Mouse (Mus musculus) megakaryocyte, embryonic 14.5 days (primary cell): ENCODE data around the gene Tmem182. TPM values are rescaled to one million over a fixed set of nuclear protein-coding genes. Genes with fewer than 3 reads are reported as not detected.
A peak's percentile ranks its signal among the peaks of the same experiment; 100 is the strongest.

Experiments used
- H3K27me3 ChIP-seq: replicated peaks from 2 replicates; pipeline ENCODE3; 2012; ENCODE audit warnings: inconsistent platforms
- H3K36me3 ChIP-seq: replicated peaks from 2 replicates; pipeline ENCODE3; 2012; ENCODE audit warnings: low read length, inconsistent platforms, mixed read lengths
- H3K4me1 ChIP-seq: 2 replicates; pipeline ENCODE4 v1.6.1; 2012; ENCODE audit warnings: inconsistent platforms
- H3K4me3 ChIP-seq: replicated peaks from 2 replicates; pipeline ENCODE3; 2012; ENCODE audit warnings: moderate library complexity, mild to moderate bottlenecking, inconsistent platforms
- H3K9me3 ChIP-seq: 2 replicates; pipeline ENCODE4 v1.6.1; 2012; ENCODE audit warnings: inconsistent platforms
- FLI1 ChIP-seq: IDR thresholded peaks from 2 replicates; pipeline ENCODE4 v1.6.1; 2012; ENCODE audit warnings: low read length, inconsistent platforms, mixed read lengths
- GATA1 ChIP-seq: IDR thresholded peaks from 3 replicates; pipeline ENCODE4 v1.6.1; 2012; ENCODE audit warnings: mixed read lengths, low read length, inconsistent platforms, borderline replicate concordance
- polyA plus RNA-seq: library from polyadenylated mRNA; stranded (reverse); fragments of >175 nt; gene quantifications from 2 replicates; pipeline ENCODE4 v1.2.3, GENCODE M21; 2012; ENCODE audit warnings: low replicate concordance; ENCODE audit not compliant: insufficient read depth

The Tmem182 gene
- polyA plus RNA-seq, 1 experiment = not detected

DNA sequence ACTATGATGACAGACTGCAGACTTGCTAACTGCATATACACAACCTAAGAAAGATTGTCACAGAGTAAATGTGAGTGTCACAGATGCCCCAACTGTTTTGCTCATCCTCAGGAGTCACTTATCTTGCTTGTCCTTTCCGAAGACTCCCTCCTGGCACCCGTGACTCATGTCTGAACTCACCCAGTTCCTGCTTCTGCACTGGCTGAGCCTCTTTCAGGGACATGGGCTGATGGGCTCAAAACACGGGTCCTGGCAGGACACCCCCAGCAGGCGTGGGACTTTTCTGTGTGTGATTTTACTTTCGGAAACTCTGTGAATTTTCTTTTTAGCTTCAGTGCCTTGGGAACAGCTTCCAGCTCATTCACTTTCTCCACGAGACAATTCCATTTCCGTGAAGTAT, 20.4 kb downstream of the Tmem182 start:
- Histone ChIP-seq H3K36me3 (no peaks in the 10 kb centered on the region), H3K9me3 (no peaks in the 10 kb centered on the region), H3K27me3 (no peaks in the 10 kb centered on the region), H3K4me1 (no peaks in the 10 kb centered on the region), H3K4me3 (no peak overlapping the region)
- TF ChIP-seq GATA1 = no peak
- no peak for TF ChIP-seq FLI1

DNA sequence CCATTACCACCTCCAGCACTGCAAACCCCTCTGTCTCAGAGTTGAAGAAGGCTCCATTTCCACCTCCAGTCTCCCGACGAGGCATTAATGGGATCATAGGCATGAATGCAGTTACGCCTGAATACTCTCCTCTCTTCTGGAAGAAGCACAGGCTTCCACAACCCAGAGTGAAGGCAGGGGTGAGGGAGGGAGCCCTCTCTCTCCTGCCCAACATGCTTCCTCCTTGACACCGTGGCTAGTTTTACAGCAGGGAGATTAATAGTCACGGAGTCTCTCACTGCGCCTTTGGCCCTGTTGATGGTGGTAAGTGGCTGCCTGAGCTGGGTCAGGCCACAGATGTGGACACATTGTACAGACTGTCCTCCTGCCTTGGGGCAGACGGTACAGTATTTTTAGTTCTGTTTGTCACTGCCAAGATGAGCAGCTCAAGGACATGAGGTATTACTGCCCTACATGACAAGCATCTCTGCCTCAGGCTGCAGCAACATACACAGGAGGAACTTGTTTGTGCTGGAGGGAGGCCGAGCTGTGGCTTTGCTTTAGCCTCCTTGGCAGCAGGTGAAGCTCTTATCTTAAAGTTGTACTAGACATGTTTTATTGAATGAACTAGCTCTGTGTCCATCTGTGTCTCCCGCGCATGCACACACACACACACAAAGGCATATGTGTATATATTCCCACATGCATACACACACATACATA, 24.0 kb downstream of the Tmem182 start:
- Histone ChIP-seq H3K4me3 (no peak overlapping the region), H3K27me3 (no peaks in the 10 kb centered on the region), H3K36me3 (no peaks in the 10 kb centered on the region), H3K9me3 (no peaks in the 10 kb centered on the region), H3K4me1 (no peaks in the 10 kb centered on the region)
- no peak for TF ChIP-seq FLI1
- no peak for TF ChIP-seq GATA1

DNA sequence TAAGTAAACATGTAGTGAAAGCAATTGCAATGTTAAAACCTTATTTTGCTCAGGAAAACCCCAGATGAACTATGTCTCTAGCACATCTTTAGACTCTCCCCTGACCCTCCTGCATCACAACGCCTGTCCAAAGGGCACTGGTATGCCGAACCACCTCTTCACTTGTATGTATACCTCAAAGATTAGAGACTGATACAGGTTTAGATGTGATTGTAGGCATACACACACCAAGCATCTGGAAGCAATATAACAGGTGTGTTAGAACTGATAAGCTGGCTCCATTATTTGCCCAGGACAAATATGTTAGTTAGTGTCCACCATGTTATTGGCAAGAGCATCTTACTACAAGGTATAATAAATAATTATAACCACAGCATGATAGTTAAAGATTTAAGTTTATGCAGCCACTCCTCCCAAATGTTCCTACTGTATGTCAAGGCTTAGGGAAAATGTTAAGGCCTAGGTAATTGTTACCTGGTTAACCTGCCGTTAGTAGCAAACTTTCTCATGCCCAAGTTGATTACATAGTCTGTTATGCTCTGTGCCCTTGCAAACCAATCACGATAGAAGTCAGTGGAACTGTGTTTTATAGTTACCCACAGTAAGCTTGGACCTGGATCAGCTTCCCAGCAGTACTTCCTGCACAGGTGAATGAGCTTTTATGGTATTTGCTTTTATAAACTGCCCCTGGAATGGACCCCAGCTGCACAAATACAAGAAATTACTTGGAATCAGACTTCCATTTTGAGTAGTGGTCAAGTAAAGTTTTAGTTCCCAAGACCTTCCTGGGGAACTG, 25.5 kb downstream of the Tmem182 start:
- H3K4me1 ChIP-seq = no peaks in the 10 kb centered on the region
- no peaks in the 10 kb centered on the region for H3K9me3 ChIP-seq
- H3K27me3 ChIP-seq = no peaks in the 10 kb centered on the region
- TF ChIP-seq FLI1 = no peak
- TF ChIP-seq GATA1 = no peak
- no peaks in the 10 kb centered on the region for H3K36me3 ChIP-seq
- H3K4me3 ChIP-seq = no peak overlapping the region

DNA sequence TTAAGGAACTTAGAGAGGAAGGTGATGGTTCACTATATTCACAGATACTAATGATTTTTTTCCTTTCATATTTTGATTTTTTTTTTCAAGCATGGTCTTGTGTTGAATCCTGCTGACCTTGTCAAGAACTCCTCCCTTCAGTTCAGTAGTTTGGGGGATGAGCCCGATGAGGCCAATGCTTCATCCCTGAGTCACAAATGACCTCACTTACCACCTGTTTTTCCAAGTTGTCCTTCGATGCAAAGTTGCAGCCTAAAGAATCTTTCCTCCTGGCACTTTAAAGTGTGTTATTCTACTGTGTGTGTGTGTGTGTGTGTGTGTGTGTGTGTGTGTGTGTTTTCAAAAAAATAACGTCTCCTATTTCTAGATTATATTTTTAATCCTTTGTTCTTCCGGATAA, 30.1 kb downstream of the Tmem182 start:
- H3K27me3 ChIP-seq = no peaks in the 10 kb centered on the region
- H3K36me3 ChIP-seq = no peaks in the 10 kb centered on the region
- H3K4me1 ChIP-seq = no peaks in the 10 kb centered on the region
- H3K9me3 ChIP-seq = peaks cover 4% of the 10 kb centered on the region; the same call in 1 of the 2 replicates
- no peak overlapping the region for H3K4me3 ChIP-seq
- TF ChIP-seq FLI1 (no peak), GATA1 (no peak)

DNA sequence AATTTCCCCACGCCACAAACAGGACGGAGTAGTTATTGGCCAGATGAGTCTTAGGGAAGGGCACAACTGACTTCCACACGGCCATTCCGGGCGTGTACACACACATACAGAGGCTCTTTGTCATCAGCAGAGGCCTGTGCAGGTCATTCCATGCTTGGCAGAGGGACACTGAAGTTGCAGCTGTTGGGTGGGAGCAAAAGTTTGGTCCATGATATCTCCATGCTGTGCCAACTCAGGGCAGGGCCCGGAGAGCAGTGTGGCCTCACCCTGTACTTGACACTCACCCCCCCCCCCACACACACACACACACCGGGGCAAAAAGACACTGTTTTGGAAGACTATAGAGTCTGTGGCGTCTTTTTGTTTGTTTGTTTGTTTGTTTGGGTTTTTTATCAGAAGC, 35.2 kb downstream of the Tmem182 start:
- no peaks in the 10 kb centered on the region for H3K36me3 ChIP-seq
- peaks cover 9% of the 10 kb centered on the region for H3K4me1 ChIP-seq
- peak overlapping the region; percentile 2 for H3K4me3 ChIP-seq
- H3K27me3 ChIP-seq = no peaks in the 10 kb centered on the region
- H3K9me3 ChIP-seq = peaks cover 5% of the 10 kb centered on the region; the same call in 1 of the 2 replicates
- TF ChIP-seq FLI1 (no peak), GATA1 (no peak)

DNA sequence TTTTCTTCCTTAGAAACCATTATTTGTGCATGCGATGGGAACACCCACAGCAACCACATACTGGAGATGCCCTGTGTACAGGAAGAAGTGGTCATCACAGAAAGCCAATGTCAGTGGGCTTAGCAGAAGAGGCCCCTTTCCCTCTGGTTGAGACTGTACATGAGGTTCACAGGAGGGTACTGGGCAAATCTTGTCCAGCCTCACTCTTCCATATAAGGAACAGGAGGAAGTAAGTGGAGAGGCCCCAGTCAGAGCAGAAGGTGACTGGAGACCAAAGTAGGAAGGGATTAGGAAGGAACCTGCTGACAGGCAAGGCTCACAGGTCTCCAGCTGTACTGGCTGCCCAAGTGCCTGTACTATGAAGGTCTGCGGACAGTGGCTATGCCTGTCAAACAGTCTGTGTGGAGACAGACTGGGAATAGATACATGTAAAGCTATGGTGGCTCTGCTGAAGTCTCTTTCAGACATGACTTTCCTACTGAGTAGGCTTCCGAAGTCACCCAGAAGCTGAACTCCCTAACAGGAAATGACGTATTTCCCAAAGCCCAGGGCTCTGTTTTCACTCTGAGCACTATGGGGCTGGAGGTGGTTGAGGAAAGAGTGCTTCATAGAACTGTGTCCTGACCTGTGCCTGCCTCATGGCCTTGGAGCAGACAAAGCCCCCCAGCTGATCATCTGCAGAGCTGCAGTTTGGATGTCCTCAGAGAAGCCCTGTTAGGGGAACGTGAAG, 35.8 kb downstream of the Tmem182 start:
- TF ChIP-seq FLI1 (no peak), GATA1 (no peak)
- Histone ChIP-seq H3K36me3 (no peaks in the 10 kb centered on the region), H3K4me3 (peak overlapping the region; percentile 21), H3K9me3 (peaks cover 5% of the 10 kb centered on the region; the same call in 1 of the 2 replicates), H3K4me1 (peaks cover 9% of the 10 kb centered on the region), H3K27me3 (no peaks in the 10 kb centered on the region)

DNA sequence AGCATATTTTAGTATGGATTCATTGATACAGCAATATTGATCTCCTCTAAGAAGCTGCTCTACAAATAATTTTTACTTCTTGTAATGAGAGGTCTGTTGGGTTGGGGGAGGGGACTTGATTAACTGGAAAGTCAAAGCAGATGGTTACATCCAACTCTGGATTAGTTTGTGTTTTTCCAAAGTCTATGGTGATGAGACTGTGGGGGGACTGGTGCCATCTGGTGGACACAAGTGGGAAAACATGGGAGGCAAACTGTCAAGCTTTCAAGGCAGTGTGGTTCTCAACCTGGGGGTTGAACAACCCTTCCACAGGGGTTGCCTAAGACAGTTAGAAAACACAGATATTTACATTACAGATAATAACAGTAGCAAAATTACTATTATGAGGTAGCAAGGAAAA, 39.2 kb downstream of the Tmem182 start:
- no peak for TF ChIP-seq GATA1
- no peak for TF ChIP-seq FLI1
- H3K4me1 ChIP-seq = peaks cover 9% of the 10 kb centered on the region
- H3K4me3 ChIP-seq = no peak overlapping the region
- no peaks in the 10 kb centered on the region for H3K36me3 ChIP-seq
- H3K9me3 ChIP-seq = 0 out of 2 replicates have a peak, but pooled peaks cover 2% of the 10 kb centered on the region
- H3K27me3 ChIP-seq = no peaks in the 10 kb centered on the region

DNA sequence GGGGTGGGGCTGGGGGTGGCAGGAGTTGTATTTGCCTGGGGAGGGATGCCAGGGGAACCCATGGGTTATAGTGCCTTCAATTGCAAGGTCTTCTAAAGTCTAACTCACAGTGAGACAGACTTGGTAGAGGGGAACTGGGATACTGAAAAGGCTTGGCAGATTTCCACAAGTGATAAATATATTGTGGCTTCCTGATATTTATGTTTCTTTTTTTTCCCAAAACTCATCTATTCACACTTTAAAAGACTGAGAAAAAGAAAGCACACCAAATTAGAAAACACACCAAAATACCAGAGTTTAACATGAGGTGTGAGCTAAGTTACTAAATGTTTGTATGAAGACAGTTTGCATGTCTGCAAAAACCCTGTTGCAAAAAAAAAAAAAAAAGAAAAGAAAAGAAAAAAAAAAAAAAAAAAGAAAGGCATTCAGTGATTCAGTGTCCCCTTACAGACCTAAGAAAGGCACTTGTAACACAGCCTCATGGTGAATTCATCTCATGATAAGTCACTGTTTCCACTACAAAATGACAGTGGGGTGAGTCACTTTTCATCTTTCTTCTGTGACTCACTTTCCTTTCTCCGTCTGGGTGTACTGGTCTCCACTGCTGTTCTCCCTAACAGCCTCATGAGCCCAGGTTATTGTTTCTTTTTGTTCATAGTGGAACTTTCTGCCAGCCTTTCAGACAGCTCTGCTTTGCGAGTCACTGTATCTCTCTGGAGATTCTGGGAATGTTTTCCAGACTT, 42.0 kb downstream of the Tmem182 start:
- Histone ChIP-seq H3K27me3 (no peaks in the 10 kb centered on the region), H3K9me3 (no peaks in the 10 kb centered on the region), H3K36me3 (no peaks in the 10 kb centered on the region), H3K4me3 (no peak overlapping the region), H3K4me1 (no peaks in the 10 kb centered on the region)
- TF ChIP-seq FLI1 (no peak), GATA1 (no peak)

DNA sequence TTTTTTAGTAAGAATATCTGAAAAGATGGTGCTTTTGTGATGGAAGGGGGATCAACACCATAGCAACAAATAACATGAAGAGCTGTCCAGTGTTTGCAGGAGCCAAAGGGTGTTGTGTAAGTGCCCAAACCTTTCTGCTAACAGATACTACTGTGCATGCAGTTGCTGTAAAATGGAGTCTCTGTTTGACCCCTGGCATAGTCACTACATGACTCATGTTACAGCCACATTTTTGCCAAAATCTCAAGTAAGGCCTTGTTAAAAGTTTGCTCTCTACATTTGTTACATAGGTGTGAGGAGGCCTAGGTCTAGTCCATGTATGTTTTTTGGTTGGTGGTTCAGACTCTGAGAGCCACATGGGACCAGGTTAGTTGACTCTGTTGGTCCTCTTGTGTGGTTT, 45.9 kb downstream of the Tmem182 start:
- no peak overlapping the region for H3K4me3 ChIP-seq
- H3K27me3 ChIP-seq = no peaks in the 10 kb centered on the region
- H3K9me3 ChIP-seq = no peaks in the 10 kb centered on the region
- H3K36me3 ChIP-seq = no peaks in the 10 kb centered on the region
- H3K4me1 ChIP-seq = no peaks in the 10 kb centered on the region
- TF ChIP-seq GATA1 (no peak), FLI1 (no peak)
